Mouse (Mus musculus) fat pad, adult 2 months (tissue): ENCODE measurements around the gene Exoc3l2.
A peak's percentile ranks its signal among the peaks of the same experiment; 100 is the strongest.

Experiments
- DNase-seq: peaks from one replicate; pipeline ENCODE4 v3.0.0-alpha.2; 2011; ENCODE audit warnings: low read depth, low spot score; ENCODE audit errors: extremely low read depth

The Exoc3l2 gene

DNA sequence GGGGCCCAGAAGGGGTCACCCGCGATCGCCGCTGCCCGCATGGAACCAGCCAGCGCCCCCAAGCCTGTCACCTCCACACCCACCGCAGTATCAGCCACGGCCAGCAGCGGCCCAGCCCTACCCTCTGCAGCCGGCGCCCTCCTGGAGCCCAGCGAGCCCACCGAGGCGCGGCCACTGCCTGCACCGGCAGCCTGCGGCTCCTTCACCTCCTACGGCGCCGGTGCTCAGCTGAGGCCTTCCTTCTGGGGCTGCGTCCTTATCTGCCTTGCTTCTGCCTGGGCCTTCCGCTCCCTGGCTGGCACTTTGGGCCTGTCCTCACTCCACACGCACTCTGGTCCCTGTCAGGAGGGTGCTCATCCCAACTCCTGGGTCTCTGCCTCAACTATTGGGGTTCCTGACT, 56.9 kb downstream of the Exoc3l2 start:
- DNase-seq, result no peak

DNA sequence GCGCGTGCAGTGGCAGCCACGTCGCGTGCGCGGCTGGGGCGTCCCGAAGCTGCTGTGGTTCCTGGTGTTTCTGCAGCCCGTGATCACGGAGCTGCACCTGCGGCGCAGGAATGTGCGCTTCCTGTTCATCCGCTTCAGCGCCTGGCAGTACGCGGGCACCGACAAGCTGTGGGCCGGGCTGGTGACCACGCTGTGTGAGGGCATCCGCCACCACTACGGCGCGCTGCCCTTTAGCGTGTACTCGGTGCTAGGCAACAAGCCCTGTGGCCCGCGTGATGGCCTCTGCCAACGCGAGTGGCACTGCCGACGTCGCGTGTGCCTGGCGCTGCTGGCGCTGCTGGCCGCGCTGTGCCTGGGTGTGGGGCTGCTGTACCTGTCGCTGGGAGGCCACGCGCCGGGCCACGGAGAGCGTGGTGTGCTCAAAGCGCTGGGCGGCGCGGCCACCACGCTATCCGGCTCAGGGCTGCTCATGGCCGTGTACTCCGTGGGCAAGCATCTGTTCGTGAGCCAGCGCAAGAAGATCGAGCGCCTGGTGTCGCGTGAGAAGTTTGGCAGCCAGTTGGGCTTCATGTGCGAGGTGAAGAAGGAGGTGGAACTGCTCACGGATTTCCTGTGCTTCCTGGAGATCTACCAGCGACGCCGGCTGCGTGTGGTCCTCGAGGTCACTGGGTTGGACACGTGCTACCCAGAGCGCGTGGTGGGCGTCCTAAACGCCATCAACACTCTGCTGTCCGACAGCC, 60.1 kb downstream of the Exoc3l2 start:
- no peak for DNase-seq

DNA sequence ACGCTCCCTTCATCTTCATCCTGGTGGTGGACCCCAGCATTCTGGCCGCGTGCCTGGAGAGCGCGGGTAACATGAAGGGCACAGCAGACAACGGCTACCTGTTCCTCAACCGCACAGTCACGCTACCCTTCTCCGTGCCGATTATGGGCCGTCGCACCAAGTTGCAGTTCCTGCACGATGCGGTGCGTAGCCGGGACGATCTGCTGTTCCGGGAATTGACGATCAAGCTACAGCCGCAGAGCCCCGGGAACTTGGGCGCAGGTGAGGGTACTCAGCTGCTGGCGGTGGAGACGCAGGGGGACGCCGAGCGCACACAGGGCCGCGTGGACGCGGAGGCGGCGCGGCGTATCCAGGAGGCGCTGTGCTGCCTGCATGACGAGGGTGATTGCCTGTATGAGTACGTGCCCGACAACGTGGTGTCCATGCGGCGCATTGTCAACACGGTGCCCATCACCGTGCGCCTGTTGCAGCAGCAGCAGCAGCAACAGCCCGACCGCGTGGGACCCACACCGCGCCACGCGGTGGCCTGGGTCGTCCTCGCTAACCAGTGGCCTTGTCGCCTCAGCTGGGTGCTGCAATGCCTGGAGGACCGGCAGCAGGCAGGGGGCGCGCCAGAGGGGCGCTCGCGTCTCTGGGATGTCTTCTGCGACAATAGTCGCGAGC, 60.8 kb downstream of the Exoc3l2 start:
- no peak for DNase-seq

DNA sequence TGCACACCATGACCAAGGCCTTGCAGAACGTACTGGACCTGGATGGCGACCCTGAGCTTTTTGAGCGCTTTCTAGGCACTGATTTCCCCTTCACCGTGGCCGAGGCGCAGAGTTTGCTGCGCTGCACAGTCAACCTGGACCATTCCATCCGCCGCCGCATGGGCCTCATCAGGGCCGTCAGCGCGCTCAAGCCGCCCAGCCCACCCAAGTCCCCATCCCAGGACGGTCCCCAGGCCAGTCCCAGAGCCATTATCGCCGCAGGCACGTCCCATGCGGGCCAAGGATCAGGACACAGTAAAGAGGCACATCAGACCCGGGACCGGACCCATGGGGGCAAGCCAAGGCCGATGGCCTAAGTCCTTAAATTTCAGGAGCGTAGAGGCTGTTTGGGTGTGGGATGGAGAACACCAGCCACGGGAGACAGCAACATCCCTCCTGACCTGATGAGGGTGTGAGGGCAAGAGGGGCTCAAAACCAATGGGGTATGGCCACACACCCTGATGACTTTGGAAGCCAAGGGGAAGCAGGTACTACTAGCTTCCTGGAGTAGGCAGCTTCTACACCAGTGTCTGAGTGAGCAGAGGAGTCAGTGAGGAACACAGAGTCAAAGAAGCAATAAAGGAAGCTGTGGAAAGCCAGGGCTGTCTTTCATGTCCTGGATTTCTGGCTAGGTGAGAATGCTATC, 61.4 kb downstream of the Exoc3l2 start:
- no peak for DNase-seq

DNA sequence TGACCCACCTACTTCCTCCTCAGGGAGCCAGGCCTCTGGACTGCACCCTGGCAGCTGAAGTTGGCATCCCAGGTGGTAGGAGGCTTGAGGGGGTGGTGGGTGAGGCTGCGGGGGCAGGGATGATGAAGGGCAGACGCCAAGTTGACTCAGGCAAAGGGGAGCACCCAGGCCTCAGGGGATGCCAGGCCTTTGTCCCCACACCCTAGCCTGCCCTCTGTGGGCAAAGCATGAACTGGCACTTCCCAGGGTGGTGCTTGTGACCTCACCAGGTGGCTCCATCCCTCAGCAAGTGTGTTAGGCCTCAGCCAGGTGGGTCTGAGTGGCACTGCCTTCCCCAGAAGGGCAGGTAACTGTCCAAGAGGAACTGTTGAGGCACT, 62.0 kb downstream of the Exoc3l2 start:
- peak; percentile 25 for DNase-seq

DNA sequence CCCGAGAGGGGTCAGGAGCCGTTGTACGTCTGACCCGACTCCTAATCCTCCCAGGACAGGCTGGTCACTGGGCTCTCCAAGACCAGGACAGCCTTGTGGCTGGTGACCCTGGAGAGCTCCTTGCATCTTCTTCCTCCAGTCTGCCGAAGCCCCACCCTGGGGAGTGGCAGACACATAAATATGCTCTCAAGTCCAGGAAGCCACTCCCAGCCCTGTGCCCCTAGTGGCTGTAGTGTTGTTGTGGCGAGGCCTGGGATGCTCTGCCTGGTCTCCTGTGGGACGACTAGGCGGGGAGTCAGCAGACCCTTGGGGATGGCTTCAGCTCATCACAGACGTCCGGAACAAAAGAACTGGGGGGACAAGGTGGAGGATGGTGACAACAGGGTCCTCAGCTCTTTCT, 67.9 kb downstream of the Exoc3l2 start:
- DNase-seq, result no peak

DNA sequence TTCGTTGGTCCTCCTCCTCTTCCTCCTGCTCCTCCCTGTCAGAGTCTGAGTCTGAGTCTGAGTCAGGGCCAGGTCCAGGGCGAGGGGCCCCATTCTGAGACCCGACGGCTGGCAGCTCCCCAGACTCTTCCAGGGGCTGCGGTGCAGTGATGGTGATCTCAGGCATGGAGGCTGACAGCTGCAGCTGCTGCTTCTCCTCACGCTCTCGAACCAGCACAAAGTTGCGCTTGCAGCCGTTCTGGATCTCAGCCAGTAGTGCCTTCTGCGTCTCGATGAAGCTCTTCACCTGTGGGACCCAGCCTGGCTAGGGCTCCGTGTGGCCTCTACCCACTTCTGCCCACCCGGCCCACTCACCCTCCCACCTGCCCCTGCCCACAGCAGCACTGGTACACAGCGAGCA, 69.1 kb downstream of the Exoc3l2 start:
- DNase-seq, result no peak

DNA sequence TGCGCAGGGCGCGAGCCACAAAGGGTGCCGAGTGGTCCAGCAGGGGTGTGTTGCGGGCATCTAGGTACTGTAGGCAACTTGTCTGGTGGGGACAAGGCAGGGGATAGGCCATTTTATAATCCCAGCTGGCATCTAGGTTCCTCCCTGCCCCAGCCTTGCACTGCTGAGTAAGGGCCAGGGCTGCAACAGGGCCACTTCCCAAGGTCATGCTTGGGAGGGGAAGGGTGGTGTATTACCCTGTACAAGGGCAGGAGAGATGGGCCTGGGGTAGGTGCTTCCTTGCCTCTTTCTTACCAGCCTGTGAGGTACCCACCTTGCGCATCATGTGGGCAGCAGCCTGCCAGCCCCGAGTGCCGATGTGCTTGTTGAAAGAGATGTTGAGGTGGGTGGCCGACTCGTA, 71.5 kb downstream of the Exoc3l2 start:
- no peak for DNase-seq

DNA sequence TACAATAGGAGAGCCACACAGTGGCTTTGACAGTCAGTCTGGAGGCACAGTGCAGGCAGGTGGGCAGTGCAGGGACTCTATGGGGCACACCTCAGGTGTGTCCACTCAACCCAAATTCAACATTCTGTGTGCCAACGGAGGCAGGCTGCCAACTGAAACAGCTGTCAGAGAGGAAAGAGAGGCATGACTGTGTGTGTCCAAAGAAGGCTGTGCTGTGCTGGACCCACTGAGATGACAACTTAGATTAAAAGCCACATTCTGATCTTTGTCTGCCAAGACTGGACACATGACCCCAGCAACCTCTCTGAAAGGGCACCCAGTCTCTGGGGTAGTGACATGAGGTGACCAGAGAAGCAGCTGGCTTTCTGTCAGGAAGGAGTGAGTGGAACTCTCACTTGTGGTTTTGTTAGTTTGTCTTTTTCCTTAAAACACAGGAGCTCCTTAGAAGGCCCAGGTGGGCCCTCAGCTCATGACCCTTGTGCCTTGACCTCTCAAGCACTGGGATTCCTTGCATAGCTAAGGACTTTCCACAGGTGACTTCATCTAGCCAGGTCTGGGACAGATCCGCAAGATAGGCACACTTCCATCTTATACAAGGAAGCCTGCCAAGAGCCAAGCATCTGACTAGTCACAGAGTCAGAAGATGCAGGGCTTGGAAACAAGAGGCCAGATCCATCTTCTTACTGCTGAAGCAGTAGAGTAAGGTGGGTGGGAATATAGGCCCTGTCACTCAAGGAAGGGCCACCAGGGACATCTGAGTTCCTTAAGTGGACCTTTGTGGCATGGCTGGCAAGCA, 77.8 kb downstream of the Exoc3l2 start:
- DNase-seq, result no peak

DNA sequence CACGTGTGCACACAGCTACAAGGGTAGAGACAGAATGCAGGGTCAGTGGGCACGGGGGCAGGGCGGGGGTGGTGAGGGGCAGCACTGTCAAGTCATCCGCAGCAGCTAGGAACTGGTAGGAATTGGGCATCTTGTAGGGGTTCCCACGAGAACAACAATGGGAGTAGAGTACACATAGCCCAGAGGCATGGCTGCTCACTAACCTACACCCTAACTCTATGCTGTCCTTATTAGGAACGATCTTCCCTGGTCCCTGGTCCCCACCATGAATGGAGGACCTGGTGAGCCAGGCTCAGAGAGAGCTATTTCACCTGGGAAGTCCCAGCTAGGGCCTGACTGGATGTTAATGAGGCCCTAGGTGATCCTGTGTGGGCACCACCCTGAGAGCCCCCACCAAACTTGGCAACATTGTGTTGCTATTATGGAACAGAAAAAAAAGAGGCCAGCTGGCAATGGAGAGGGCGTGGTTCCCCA, 78.6 kb downstream of the Exoc3l2 start:
- DNase-seq, result no peak

DNA sequence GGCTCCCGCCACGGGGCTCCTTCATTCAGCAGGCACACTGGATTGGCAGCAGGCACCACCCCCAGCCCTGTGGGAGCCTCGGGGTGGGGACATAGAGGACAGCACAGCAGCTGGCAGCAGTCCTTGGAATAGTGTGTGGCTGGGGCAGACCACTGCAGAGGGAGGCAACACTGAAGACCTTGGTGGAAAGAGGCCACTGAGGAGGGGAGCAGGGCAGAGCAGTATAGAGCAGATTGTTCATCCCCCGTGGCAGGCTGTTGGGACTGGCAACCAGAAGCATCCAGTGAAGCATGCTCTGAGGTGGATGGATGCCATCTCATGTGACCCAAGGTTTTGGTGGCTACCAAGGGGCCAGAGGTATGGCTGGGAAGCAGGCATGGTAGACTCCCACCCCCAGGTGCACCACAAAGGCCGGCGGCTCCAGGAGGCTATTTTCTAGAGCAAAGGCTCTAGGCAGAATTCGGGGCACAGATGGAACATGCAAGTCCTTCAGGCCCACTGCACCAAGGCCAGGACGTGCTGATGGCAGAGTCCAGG, 79.1 kb downstream of the Exoc3l2 start:
- no peak for DNase-seq

DNA sequence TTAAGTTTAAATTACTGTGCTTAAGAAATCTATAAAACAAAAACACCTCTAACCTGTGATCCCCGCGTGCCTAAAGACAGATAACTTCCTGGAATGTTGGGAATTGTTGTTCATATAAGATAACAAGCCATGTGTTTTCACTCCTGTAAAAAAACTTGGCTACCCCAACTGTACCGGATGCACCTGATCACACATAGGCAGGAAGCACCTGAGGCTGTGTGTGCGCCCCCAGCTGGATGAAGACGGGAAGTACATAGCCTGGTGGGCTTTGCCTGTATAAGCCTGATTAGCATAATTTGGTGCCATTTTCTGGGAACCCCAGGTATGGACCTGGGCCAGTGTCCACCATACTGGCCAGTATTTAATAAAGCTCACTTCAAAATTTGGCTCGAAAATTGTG, 80.5 kb downstream of the Exoc3l2 start:
- DNase-seq, result no peak

DNA sequence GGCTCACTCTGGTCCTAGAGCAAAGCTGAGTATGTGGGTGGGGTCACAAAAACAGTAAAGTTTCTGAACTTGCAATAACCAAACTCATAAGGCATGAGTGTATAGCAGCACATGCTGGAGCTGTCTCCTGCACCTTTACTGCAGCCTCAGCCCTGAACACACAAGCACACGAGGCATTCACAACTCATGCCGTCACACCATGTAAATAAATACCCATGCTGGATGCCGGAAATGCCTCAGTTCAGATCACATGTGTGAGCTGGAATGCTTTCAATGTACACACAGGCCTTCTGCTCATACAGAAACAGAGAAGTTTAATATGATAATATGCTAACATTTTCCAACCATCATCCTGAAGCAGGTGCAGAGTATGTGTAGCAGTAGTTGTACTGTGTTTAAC, 82.9 kb downstream of the Exoc3l2 start:
- no peak for DNase-seq
